Mouse (Mus musculus) gastrocnemius, postnatal 4 days (tissue): ENCODE measurements around the gene Kansl3. TPM values are rescaled to one million over a fixed set of nuclear protein-coding genes. Genes with fewer than 3 reads are reported as not detected.

ENCODE experiments used
- DNase-seq, 2 experiments: peaks; one replicate each; pipeline ENCODE4 v3.0.0; 2021 to 2022; ENCODE audit warnings: low spot score in 2 of 2, mixed read lengths in 2 of 2
- microRNA-seq: library from miRNA; unstranded; fragments of <30 nt; microRNA quantifications from one replicate; pipeline ENCODE4 v1.2.0, GENCODE M21; 2021
- total RNA-seq, 2 experiments: library from RNA; stranded (reverse); gene quantifications; 2 replicates each; pipeline ENCODE4 v1.2.3; 2021

Kansl3 gene
- total RNA-seq, 2 experiments from 2014 or later = 42.7 to 55.6 TPM

DNA sequence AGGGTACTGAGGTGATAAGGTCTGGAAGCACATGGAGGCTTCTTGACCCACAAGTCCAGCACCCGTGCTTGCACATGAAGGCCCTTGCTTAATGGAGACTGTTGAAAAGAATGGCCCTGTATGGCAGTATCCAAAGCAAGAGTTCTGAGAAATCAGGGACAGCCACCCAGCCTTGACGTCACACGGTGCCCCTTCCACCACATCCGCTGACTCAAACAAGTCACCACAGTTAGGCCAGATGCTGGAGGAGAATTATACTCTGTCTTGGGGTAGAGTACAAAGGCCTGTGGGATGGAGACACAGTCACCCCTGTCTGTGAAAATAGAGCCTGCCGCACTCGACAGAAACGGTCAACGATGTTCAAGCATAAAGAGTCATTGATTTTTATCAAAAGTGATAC lies 75.5 kb downstream of the Kansl3 start:
- DNase-seq = no peak

Small RNA genes within 50 kb of the gene (microRNA-seq; reads per million reads assigned to microRNA genes)
- gene Mir6898 = not detected

Other genes with a start within 250 kb of the Kansl3 start
- gene Uggt1, start 124.5 kb downstream of the Kansl3 start, total RNA-seq = 10 to 100 TPM; 38.4 to 40.3 TPM
- gene Neurl3, start 94.5 kb downstream of the Kansl3 start, total RNA-seq = 1 to 10 TPM; 2.8 to 2.9 TPM
- gene Arid5a, start 61.4 kb downstream of the Kansl3 start, total RNA-seq = 10 to 100 TPM; 17.7 to 18.9 TPM
- gene Fer1l5, start 3.1 kb upstream of the Kansl3 start, total RNA-seq = under 1 TPM in 1 of 2 experiments, not detected in 1; 0.05 TPM
- gene Lman2l, start 76.1 kb upstream of the Kansl3 start, total RNA-seq = 10 to 100 TPM; 18.1 to 23.0 TPM
- 1 to 10 TPM; 6.9 to 8.1 TPM for gene Cnnm4, start 102.4 kb upstream of the Kansl3 start, total RNA-seq
- 10 to 100 TPM; 25.3 to 26.6 TPM for gene Cnnm3, start 142.7 kb upstream of the Kansl3 start, total RNA-seq
- 100 to 1,000 TPM; 129 to 140 TPM for gene Ankrd23, start 167.7 kb upstream of the Kansl3 start, total RNA-seq
- gene Gm42417, start 170.2 kb upstream of the Kansl3 start, total RNA-seq = 10 to 100 TPM; 40.6 to 50.4 TPM
- 10 to 100 TPM; 13.0 to 13.8 TPM for gene Ankrd39, start 178.3 kb upstream of the Kansl3 start, total RNA-seq
- 10 to 100 TPM; 26.0 to 27.1 TPM for gene Sema4c, start 189.2 kb upstream of the Kansl3 start, total RNA-seq